Mouse (Mus musculus): ENCODE results near the gene Dlgap5. TPM values are rescaled to one million over a fixed set of nuclear protein-coding genes. Genes with fewer than 3 reads are reported as not detected.

The Dlgap5 gene
- polyA plus RNA-seq, 1 experiment: 2.4 TPM

GRCm38 (mm10) chr14:47341811-47342291, 76.4 kb downstream of the Dlgap5 start:
- no peak overlapping the region for H3K27ac ChIP-seq (ENCODE audit: insufficient read depth, low read length)
- no peaks in the 10 kb centered on the region for H3K36me3 ChIP-seq (ENCODE audit: control insufficient read depth, insufficient read depth, low read length)
- TF ChIP-seq POLR2A (IDR thresholded peaks at IDR 0.05; ENCODE audit: low read depth, low read length): no peak
- TF ChIP-seq CTCF (IDR thresholded peaks at IDR 0.05; ENCODE audit: extremely low read depth, insufficient read depth, insufficient read length, insufficient replicate concordance): no peak
- DNase-seq (ENCODE audit: low read depth in 1 of 2, low spot score in 2 of 2): no peak
- no peaks in the 10 kb centered on the region for H3K4me1 ChIP-seq (ENCODE audit: control insufficient read depth, insufficient read depth, insufficient read length)
- H3K27me3 ChIP-seq (ENCODE audit: control insufficient read depth, insufficient read depth, low read length): no peaks in the 10 kb centered on the region
- 65% methylated on average over 4 of the region's 4 CpGs for WGBS
- H3K4me3 ChIP-seq (ENCODE audit: extremely low read depth, insufficient read depth, insufficient read length): no peak overlapping the region

GRCm38 (mm10) chr14:47340231-47340925, 77.8 kb downstream of the Dlgap5 start:
- 91% methylated on average over 10 of the region's 10 CpGs for WGBS
- TF ChIP-seq POLR2A (IDR thresholded peaks at IDR 0.05; ENCODE audit: low read depth, low read length): no peak

More at GRCm38 (mm10) chr14:47340231-47340925, 77.8 kb downstream of the Dlgap5 start:
- DNase-seq (ENCODE audit: low read depth in 1 of 2, low spot score in 2 of 2): no peak
- H3K4me1 ChIP-seq (ENCODE audit: control insufficient read depth, insufficient read depth, insufficient read length): no peaks in the 10 kb centered on the region
- H3K36me3 ChIP-seq (ENCODE audit: control insufficient read depth, insufficient read depth, low read length): no peaks in the 10 kb centered on the region
- H3K27ac ChIP-seq (ENCODE audit: insufficient read depth, low read length): no peak overlapping the region
- no peaks in the 10 kb centered on the region for H3K27me3 ChIP-seq (ENCODE audit: control insufficient read depth, insufficient read depth, low read length)
- no peak overlapping the region for H3K4me3 ChIP-seq (ENCODE audit: extremely low read depth, insufficient read depth, insufficient read length)

Other genes starting within 250 kb of the Dlgap5 start
- gene Gch1, start 229.0 kb downstream of the Dlgap5 start, polyA plus RNA-seq (2012; rRNA removed): 14.8 and 16.1 TPM in 2 replicates
- gene Wdhd1, start 141.6 kb downstream of the Dlgap5 start, polyA plus RNA-seq (2012; rRNA removed): 2.7 and 2.9 TPM in 2 replicates
- 2.4 and 2.7 TPM in 2 replicates for gene Socs4, start 141.5 kb downstream of the Dlgap5 start, polyA plus RNA-seq (2012; rRNA removed)
- 38.1 and 40.4 TPM in 2 replicates for gene Mapk1ip1l, start 120.1 kb downstream of the Dlgap5 start, polyA plus RNA-seq (2012; rRNA removed)
- gene Lgals3, start 50.7 kb downstream of the Dlgap5 start, polyA plus RNA-seq (2012; rRNA removed): 97.5 and 134 TPM in 2 replicates
- gene Fbxo34, start 32.0 kb upstream of the Dlgap5 start, polyA plus RNA-seq (2012; rRNA removed): 9.2 and 11.3 TPM in 2 replicates
- 4.2 and 4.4 TPM in 2 replicates for gene Atg14, start 152.2 kb upstream of the Dlgap5 start, polyA plus RNA-seq (2012; rRNA removed)
- gene Ktn1, start 230.0 kb upstream of the Dlgap5 start, polyA plus RNA-seq (2012; rRNA removed): 4.0 and 4.7 TPM in 2 replicates